Mouse (Mus musculus) fibroblast of lung, adult 2 months (primary cell): ENCODE measurements at regions not wholly inside any gene's neighbourhood (a gene's known extent, or its start where the extent isn't known, plus 50 kb on each side); places are given as distances from the start of the nearest gene placed in this dataset.

Source experiments
- DNase-seq: peaks from one replicate; pipeline ENCODE4 v3.0.0-alpha.2; 2011; ENCODE audit warnings: low read depth

DNA sequence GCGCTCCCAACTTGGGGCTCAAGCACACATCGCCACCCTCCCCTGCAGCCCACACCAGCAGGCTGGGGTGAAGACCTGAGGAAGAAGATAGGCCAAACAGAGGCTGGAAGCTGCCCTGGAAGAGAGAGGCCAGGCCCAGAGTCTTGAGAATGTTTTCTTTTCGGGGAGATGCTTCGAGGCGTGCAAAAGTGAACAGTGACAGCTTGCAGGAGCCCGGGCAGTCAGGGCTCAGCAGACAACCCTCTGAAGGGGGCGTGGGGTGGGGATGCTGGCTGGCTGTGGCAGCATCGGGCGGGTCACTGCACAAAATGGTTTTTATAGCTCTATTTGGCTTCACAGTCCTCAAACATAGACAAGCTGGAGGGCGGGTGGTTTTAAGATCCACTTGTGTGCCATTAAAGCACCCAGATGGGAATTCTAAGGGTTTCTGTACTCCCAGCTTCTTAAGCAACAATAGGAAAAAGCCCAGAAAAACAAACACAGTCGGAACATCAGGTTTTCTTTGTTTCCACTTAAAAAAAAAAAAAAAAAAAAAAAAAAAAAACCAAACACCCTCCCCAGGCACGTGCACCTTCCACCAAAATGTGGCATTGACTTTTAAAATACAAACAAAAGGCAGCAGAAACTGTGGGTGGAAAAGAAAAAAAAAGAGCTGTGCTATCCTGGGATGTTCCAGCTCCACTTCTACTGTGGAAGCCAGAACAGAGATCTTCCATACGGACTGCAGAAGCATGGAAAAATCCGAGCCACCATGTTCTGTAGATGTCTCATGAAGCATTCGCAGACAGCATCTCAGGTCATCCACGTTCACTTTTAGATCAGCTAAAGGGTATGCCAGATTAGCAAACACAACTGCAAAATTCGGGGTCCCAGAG, 123.5 kb downstream of the Ly86 start:
- DNase-seq = no peak

- DNase-seq = no peak
These were observed 125.4 kb downstream of the Ly86 start for GRCm38 (mm10) chr13:37470230-37470907.

DNA sequence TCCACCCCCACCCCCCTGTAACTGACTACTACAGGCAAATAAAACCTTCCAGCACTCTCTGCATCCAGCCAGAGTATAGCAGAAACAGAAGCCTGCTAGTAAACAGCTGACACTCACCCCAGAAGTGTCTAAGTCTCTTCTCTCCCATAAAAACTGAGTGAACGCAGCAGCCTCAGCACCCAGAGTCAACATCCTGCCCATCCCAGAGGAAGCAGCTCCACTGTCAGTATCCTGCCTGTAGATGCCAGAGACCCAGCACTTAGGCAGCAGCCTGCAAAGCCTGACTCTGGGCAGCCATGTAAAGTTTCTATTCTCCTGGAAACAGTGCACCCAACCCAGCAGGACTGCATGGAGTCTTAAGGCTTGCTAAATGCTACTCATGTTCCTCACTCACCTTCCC, 128.4 kb downstream of the Ly86 start:
- no peak for DNase-seq

DNA sequence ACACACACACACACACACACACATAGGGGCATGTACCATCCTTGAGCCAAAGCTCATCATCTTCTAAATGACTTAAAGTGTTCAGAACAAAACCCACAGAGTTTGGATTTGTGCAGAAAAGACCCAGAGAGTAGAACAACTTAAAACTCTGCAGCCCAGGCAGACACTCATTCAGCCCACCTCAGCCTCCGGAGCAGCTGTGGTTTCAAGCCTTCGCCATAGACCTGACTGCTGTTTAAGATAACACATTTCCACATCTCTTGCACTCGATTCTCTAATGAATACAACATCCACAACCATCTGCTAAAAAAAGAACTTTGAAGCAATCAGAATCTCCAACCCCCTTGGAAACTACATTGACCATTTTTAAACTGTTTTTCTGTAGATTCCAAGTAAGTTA, 130.8 kb downstream of the Ly86 start:
- no peak for DNase-seq

DNA sequence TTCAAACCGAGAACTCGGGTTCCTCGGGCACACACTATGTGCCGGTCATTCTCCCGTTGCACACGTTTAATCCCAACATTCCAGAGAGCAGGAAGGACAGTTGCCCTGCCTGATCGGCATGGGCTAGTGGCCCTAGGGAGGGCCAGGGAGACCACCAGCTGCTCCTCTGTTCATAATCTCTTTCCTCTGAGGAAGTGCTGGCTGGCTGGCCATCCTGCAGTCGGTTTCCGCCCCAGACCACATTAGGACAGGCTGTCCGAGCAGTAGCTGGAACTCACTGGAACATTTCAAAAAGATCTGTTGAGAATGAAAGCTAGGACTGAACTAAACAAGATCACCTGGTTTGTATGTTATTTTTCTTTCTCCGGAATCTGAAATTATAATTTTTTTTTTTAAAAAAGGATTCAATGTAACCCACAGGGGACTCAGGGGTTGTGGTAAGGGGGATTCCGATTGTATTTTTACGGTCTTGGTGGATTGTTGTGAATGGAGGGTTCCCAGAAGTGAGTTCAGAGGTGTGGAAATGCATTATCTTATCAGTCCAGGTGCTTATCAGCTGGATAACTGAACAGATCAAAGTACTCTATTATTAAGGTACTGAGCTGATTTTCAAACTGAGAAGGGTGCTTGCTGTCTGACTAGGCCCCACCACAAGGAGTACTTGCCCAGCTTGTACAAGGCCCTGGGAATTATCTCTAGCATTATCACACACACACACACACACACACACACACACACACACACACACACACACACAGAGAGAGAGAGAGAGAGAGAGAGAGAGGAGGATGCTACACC, 131.4 kb downstream of the Ly86 start:
- DNase-seq = no peak

DNA sequence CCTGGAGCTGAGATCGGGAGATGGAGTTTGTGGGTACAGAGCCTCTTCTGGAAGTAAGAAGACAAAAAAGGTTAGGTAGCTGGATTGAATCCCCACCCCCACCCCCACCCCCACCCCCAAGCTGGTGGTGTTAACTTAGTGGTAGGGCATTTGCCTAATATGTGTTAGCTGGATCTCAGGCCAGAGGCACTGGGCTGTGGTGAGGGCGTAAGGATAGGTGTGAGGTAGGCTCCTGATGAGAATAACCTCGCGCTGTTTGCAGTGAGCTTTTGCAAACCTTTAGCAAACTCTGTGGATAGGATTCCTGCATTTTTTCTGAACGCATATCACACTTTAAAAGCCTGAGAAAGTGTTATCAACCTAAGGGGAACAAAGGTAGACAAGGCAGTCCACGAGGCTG, 132.3 kb downstream of the Ly86 start:
- no peak for DNase-seq

DNA sequence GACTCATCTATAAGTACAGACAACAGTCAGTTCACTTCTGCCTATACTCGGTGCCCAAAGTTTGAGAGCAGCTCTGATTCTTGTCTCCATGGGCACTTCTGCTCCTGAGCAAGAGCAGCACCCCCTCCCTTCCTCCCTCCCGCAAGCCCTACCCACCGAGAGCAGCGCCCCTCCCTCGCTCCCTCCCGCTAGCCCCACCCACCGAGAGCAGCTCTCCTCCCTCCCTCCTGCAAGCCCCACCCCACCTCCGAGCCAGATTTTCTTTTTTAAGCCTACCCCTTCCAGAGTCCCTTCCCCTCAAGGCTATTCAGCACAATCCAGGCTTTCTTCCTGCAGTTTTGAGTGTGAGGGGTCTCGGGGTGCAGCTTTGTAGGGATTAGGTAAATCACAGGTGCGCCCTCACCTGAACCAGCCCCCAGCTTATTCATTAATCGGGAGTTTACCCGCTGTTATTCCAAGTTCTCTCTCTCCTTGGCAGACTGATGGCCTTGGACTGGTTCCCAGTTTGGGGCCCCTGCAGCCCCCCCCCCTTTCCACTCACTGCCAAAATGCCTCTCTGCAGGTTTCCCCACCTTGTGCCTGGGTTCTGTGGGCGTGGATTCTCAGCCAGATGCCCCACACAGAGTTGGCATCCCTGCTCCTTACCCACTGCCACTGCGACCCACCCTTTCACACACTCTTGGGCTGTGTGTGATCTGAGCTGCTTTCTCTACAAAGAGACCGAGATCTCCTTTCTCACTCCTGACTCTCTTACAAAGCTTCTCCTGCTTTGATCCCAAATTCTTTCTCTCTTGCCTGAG, 132.9 kb downstream of the Ly86 start:
- no peak for DNase-seq

DNA sequence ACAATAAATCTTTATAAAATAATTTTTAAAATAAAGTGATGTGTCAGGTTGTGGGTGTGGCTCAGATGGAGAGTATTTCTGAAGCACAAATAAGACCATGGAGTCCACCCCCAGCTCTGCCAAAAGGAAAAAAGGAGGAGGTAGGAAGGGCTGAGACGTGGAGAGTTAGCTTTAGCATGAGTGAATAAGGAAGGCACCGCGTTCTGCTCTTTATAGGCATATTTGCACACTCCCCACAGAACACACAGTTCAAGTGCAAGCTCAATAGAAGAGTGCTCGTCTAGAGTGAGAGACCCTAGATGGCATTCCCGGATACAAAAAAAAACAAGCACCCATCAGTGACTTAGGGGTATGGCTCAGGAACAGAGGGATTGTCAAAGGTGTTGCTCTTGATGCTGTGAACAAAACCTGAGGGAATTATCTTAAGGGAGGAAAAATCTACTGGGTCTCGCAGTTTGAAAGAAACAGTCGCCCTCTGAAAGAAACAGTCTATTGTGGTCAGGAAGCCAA, 134.2 kb downstream of the Ly86 start:
- DNase-seq = no peak

- DNase-seq = no peak
These were observed 136.5 kb downstream of the Ly86 start for GRCm38 (mm10) chr13:37481514-37481913.

DNA sequence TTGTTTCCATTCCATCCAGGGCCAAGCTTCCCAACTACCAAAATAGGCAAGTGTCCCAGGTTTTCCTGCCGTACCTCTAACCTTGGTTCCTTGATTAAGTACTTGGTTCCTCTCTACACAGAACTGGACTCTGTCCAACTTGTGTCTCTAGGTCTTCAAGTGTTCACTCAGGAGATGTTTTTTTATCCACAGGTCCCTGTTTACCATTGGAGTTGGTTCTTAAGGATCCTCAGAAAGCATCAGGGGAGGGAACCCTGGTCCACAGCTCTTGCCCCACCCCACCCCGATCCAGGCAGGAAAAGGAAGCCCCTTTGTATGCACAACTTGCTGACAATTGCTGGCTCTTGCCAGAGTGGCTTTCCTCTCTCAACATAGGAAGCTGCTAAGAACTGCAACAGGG, 137.0 kb downstream of the Ly86 start:
- no peak for DNase-seq

DNA sequence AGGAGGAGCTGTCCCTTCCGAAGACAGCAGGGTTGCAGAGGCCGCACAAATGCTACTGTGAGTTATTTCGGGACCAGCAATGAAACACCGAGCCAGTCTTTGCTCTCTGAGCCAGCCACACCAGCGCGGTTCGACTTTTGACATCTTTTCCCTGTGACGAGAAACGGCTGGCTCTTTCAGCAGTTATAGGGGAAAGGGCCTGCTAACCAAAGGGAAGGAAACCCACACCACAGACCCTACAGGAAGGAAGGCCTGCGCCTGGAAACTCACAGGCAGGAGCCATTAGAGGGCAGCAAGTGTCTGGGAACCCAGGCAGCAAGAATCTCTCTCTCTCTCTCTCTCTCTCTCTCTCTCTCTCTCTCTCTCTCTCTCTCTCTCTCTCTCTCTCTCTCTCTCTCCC, 137.6 kb downstream of the Ly86 start:
- no peak for DNase-seq

GRCm38 (mm10) chr13:37483010-37483855, 138.2 kb downstream of the Ly86 start:
- no peak for DNase-seq

DNA sequence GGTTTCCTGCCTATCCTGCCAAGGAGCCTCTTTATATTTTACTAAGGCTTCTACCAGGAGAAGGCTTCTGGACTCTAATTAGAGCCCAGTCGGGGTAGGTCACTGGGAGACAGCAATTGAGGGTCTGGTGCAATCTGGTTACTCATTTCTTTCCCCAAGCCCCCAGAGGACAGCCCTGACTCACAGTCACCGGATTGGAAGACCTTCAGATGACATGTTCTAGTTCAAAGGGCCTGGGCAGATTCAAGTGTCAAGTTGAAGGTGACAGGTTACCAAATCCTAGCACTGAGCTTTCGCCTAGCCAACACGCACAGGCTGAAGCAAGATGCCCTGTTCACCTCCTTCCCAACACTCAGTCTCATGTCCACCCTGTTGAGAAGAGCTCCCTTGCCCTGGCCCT, 139.6 kb downstream of the Ly86 start:
- DNase-seq = no peak

GRCm38 (mm10) chr13:37492115-37493001, 147.3 kb downstream of the Ly86 start:
- no peak for DNase-seq

GRCm38 (mm10) chr13:37493331-37493730, 148.3 kb downstream of the Ly86 start:
- no peak for DNase-seq

DNA sequence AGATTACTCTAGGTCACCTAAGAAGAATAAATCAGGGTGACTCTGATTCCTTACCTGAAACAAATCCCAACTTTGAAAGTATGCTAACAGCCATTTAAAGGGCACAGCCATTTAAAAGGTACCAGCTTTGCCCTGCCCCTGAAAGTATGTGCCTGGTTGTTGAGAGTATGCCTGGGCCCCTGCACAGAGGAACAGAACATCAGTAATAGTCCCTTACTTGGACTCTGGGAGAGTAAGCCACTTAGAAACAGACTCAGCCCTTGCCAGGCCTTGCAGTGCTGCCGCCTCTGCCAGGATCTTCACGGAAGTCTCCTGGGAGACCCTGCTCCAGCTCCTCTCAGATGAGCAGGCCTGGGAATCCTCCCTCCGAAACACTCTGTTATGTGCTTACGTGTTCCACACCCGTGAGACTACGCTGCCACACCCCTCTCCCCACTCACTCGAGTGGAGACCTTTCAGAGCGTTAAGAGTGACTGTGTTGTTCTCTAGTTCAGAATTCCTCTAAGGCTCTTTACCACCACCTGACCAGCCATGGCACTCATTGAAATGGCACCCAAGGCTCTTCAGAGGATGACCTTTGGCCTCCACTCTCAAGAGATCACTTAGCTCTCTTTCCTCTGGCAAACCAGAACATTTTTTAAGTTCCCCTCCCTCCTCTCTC, 150.4 kb downstream of the Ly86 start:
- DNase-seq = no peak

GRCm38 (mm10) chr13:37497986-37498385, 153.0 kb downstream of the Ly86 start:
- no peak for DNase-seq

GRCm38 (mm10) chr13:37500668-37501286, 155.8 kb downstream of the Ly86 start:
- no peak for DNase-seq

DNA sequence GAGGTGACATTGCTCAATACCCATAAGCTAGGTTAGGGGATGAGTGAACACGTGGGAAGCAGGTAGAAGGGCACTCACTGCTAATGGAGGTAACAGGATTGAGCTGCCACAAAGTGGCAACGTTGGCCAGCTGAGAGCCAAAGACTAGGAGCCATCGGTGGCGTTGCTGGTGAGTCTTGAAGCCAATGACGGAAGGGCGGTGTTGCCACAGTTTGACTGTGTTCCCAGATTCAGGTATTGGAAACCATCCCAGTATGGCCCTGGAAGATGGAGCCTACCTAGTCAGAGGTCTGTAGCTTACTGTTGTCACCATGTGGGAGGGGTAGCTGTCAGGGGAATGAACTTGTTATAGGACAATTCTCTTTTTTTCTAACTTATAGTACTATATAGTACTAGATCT, 158.4 kb downstream of the Ly86 start:
- DNase-seq = no peak
